ENCODE assay signal across 25 mouse cellular contexts in the genomic region with DNA sequence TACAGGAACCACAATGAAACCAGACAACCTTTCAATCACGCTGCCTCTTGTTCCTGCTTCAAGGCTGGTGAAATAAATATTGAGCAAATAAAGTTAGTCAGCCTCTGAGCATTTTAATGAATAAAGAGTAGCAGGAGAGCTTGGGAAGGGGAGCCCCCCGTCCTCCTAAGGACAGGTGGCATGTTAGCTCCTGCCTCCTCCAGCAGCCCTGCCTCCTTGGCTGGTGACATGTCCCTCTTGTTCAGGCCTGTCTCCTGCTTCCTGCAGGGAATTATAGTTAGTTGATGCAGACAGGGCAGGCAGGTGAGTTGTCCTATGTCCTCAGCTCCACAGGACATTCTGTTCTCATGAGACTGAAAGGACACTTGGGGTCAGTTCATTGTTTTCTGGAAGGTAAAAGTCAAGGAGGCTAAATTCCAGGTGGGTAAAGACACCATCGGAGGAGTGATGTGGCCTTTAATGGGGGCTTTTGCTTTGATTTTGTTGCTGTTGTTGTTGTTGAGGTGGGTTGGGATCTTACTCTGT.
A peak's percentile ranks its signal among the peaks of the same experiment; 100 is the strongest.
DNase-seq lines count a peak whose midpoint lies in the region; ATAC-seq lines count a peak whose summit lies in the region.
"Had no signal": no experiment of that assay in that cellular context is flagged by ENCODE, and none has a peak within 500 bp of the region (broad histone marks: within the 10 kb centered on the region; RNA-seq: fewer than 3 reads in every experiment).

No protein-coding gene starts in this region.

- ATAC-seq in limb, embryonic 13.5 days (ENCODE audit: low FRiP score, low read depth): no peak
- ATAC-seq in embryonic facial prominence, embryonic 13.5 days (ENCODE audit: insufficient number of reproducible peaks, insufficient read depth, low FRiP score, low TSS enrichment, low read depth): no peak
- ATAC-seq in embryonic facial prominence, embryonic 14.5 days (ENCODE audit: low read depth): peak; percentile 24; the same call in 1 of the 2 replicates
- ATAC-seq in neural tube, embryonic 15.5 days (ENCODE audit: low FRiP score): no peak
- ATAC-seq: activated CD4-positive, CD25-positive, alpha-beta regulatory T cell, adult 4 months; forebrain, embryonic 14.5 days; intestine, embryonic 15.5 days; liver, embryonic 12.5 days; liver, postnatal 0 days had no signal

- H3K4me2 ChIP-seq in limb, embryonic 13.5 days (replicated peaks): no peak overlapping the region
- no peak overlapping the region for H3K4me2 ChIP-seq in embryonic facial prominence, embryonic 13.5 days
- H3K4me2 ChIP-seq in embryonic facial prominence, embryonic 14.5 days (ENCODE audit: low read depth, low read length): no peak overlapping the region
- no peak overlapping the region for H3K4me2 ChIP-seq in neural tube, embryonic 15.5 days
- H3K4me2 ChIP-seq: intestine, embryonic 15.5 days; limb, embryonic 12.5 days; liver, embryonic 12.5 days had no signal

- no peak overlapping the region for H3K4me3 ChIP-seq in limb, embryonic 13.5 days
- H3K4me3 ChIP-seq in limb, embryonic 10.5 days: no peak overlapping the region
- H3K4me3 ChIP-seq in embryonic facial prominence, embryonic 13.5 days: no peak overlapping the region
- H3K4me3 ChIP-seq in embryonic facial prominence, embryonic 14.5 days (ENCODE audit: low read depth, low read length): no peak overlapping the region
- H3K4me3 ChIP-seq in neural tube, embryonic 15.5 days (replicated peaks): no peak overlapping the region
- H3K4me3 ChIP-seq: intestine, embryonic 15.5 days; limb, embryonic 12.5 days; liver, embryonic 12.5 days had no signal

- H3K27ac ChIP-seq in limb, embryonic 13.5 days: no peak overlapping the region; the same call in 1 of the 2 replicates
- H3K27ac ChIP-seq in limb, embryonic 10.5 days: no peak overlapping the region
- H3K27ac ChIP-seq in embryonic facial prominence, embryonic 13.5 days: peak overlapping the region; percentile 48
- H3K27ac ChIP-seq in embryonic facial prominence, embryonic 14.5 days (replicated peaks; ENCODE audit: low read depth, low read length): no peak overlapping the region
- 0 out of 2 replicates have a peak overlapping the region, but pooled peaks have one; percentile 51 for H3K27ac ChIP-seq in neural tube, embryonic 15.5 days (replicated peaks)
- H3K27ac ChIP-seq: kidney, postnatal 0 days; liver, embryonic 12.5 days; macrophage had no signal

- 0 out of 2 replicates have a peak overlapping the region, but pooled peaks have one; percentile 8 for H3K9ac ChIP-seq in limb, embryonic 13.5 days
- no peak overlapping the region for H3K9ac ChIP-seq in embryonic facial prominence, embryonic 13.5 days
- no peak overlapping the region for H3K9ac ChIP-seq in embryonic facial prominence, embryonic 14.5 days (ENCODE audit: low read depth, low read length)
- no peak overlapping the region for H3K9ac ChIP-seq in neural tube, embryonic 15.5 days (replicated peaks)
- H3K9ac ChIP-seq: intestine, embryonic 15.5 days; limb, embryonic 12.5 days; liver, embryonic 12.5 days; liver, postnatal 0 days had no signal

- peaks cover 34% of the 10 kb centered on the region for H3K4me1 ChIP-seq in limb, embryonic 13.5 days
- H3K4me1 ChIP-seq in limb, embryonic 10.5 days: peaks cover 25% of the 10 kb centered on the region
- peaks cover 29% of the 10 kb centered on the region for H3K4me1 ChIP-seq in embryonic facial prominence, embryonic 13.5 days
- peaks cover 10% of the 10 kb centered on the region; the same call in 1 of the 2 replicates for H3K4me1 ChIP-seq in embryonic facial prominence, embryonic 14.5 days (ENCODE audit: control insufficient read depth, insufficient read depth, low read length)
- H3K4me1 ChIP-seq in neural tube, embryonic 15.5 days: peaks cover 48% of the 10 kb centered on the region

- H3K27me3 ChIP-seq in limb, embryonic 13.5 days: no peaks in the 10 kb centered on the region
- peaks cover 4% of the 10 kb centered on the region; the same call in 1 of the 2 replicates for H3K27me3 ChIP-seq in limb, embryonic 10.5 days (ENCODE audit: low read depth, poor library complexity, severe bottlenecking)
- no peaks in the 10 kb centered on the region for H3K27me3 ChIP-seq in embryonic facial prominence, embryonic 13.5 days
- no peaks in the 10 kb centered on the region for H3K27me3 ChIP-seq in embryonic facial prominence, embryonic 14.5 days (replicated peaks; ENCODE audit: control insufficient read depth, insufficient read depth, low read length)
- no peaks in the 10 kb centered on the region for H3K27me3 ChIP-seq in neural tube, embryonic 15.5 days (replicated peaks)
- H3K27me3 ChIP-seq: intestine, embryonic 15.5 days; limb, embryonic 12.5 days had no signal

- H3K9me3 ChIP-seq in limb, embryonic 13.5 days: no peaks in the 10 kb centered on the region
- H3K9me3 ChIP-seq in limb, embryonic 10.5 days (replicated peaks): no peaks in the 10 kb centered on the region
- no peaks in the 10 kb centered on the region for H3K9me3 ChIP-seq in embryonic facial prominence, embryonic 13.5 days
- H3K9me3 ChIP-seq in embryonic facial prominence, embryonic 14.5 days (ENCODE audit: control insufficient read depth, low read length): no peaks in the 10 kb centered on the region
- no peaks in the 10 kb centered on the region for H3K9me3 ChIP-seq in neural tube, embryonic 15.5 days (replicated peaks)
- H3K9me3 ChIP-seq: intestine, embryonic 15.5 days; limb, embryonic 12.5 days; liver, embryonic 12.5 days had no signal

- intact Hi-C loops in heart, postnatal 36 days (cut with DNase I): no loop called here

- H3K36me3 ChIP-seq in limb, embryonic 13.5 days: no peaks in the 10 kb centered on the region
- no peaks in the 10 kb centered on the region for H3K36me3 ChIP-seq in limb, embryonic 10.5 days
- H3K36me3 ChIP-seq in embryonic facial prominence, embryonic 13.5 days: no peaks in the 10 kb centered on the region
- H3K36me3 ChIP-seq in embryonic facial prominence, embryonic 14.5 days (ENCODE audit: control insufficient read depth, insufficient read depth, low read length): no peaks in the 10 kb centered on the region
- H3K36me3 ChIP-seq in neural tube, embryonic 15.5 days: no peaks in the 10 kb centered on the region
- H3K36me3 ChIP-seq: intestine, embryonic 15.5 days; limb, embryonic 12.5 days; liver, embryonic 12.5 days had no signal

- no peak for DNase-seq in limb, embryonic 10.5 days (ENCODE audit: low spot score)
- peak; percentile 64 for DNase-seq in embryonic facial prominence, embryonic 14.5 days (ENCODE audit: low spot score)
- no peak for DNase-seq in heart, postnatal 36 days
- no peak for DNase-seq in embryo, embryonic 11 days
- no peak for DNase-seq in MN1 (ENCODE audit: low spot score)
- DNase-seq: adrenal gland, postnatal 36 days; B cell, adult 2 months; cerebellum, adult 18-20 months; cerebellum, postnatal 10 days; heart, postnatal 14 days; kidney, adult 2 months; layer of hippocampus, adult 9-11 months; liver, postnatal 0 days; midbrain, embryonic 14.5 days; thymus, postnatal 4 days had no signal

- WGBS in limb, embryonic 13.5 days: 64% methylated on average over 3 of the region's 3 CpGs
- WGBS in limb, embryonic 10.5 days: 90% methylated on average over 3 of the region's 3 CpGs
- 59% methylated on average over 3 of the region's 3 CpGs for WGBS in embryonic facial prominence, embryonic 13.5 days
- WGBS in embryonic facial prominence, embryonic 14.5 days: 58% methylated on average over 3 of the region's 3 CpGs
- 80% methylated on average over 3 of the region's 3 CpGs for WGBS in neural tube, embryonic 15.5 days

Comparison
In these comparisons a context has a peak if more than half of its experiments do, and no peak if none do; other contexts are left out.
1. H3K27ac ChIP-seq: peak in embryonic facial prominence, embryonic 13.5 days (single experiment) and neural tube, embryonic 15.5 days (single experiment); none in limb, embryonic 13.5 days (single experiment), limb, embryonic 10.5 days (single experiment) and embryonic facial prominence, embryonic 14.5 days (single experiment).